Mouse (Mus musculus): ENCODE results near the gene Agtr1a.

The Agtr1a gene

GRCm38 (mm10) chr13:30364097-30364625, 27.9 kb downstream of the Agtr1a start:
- peak; percentile 67 for DNase-seq

GRCm38 (mm10) chr13:30364780-30365179, 28.5 kb downstream of the Agtr1a start:
- peak; percentile 66 for DNase-seq

GRCm38 (mm10) chr13:30365378-30365777, 29.1 kb downstream of the Agtr1a start:
- peak; percentile 85 for DNase-seq

GRCm38 (mm10) chr13:30368116-30368515, 31.9 kb downstream of the Agtr1a start:
- DNase-seq, result peak; percentile 76

GRCm38 (mm10) chr13:30368746-30369145, 32.5 kb downstream of the Agtr1a start:
- peak; percentile 52 for DNase-seq

GRCm38 (mm10) chr13:30378868-30379267, 42.6 kb downstream of the Agtr1a start:
- peak; percentile 74 for DNase-seq

GRCm38 (mm10) chr13:30385183-30385582, 48.9 kb downstream of the Agtr1a start:
- DNase-seq, result peak; percentile 10

GRCm38 (mm10) chr13:30394123-30394522, 57.9 kb downstream of the Agtr1a start:
- no peak for DNase-seq

- peak; percentile 92 for DNase-seq
These were observed 60.2 kb downstream of the Agtr1a start for GRCm38 (mm10) chr13:30396431-30396830.

GRCm38 (mm10) chr13:30398852-30399251, 62.6 kb downstream of the Agtr1a start:
- no peak for DNase-seq

GRCm38 (mm10) chr13:30400621-30401020, 64.4 kb downstream of the Agtr1a start:
- no peak for DNase-seq

- DNase-seq, result no peak
These were observed 67.6 kb downstream of the Agtr1a start for GRCm38 (mm10) chr13:30403874-30404273.

GRCm38 (mm10) chr13:30418611-30419010, 82.4 kb downstream of the Agtr1a start:
- peak; percentile 91 for DNase-seq

GRCm38 (mm10) chr13:30427008-30427407, 90.8 kb downstream of the Agtr1a start:
- DNase-seq, result peak; percentile 94

GRCm38 (mm10) chr13:30427436-30427835, 91.2 kb downstream of the Agtr1a start:
- DNase-seq, result peak; percentile 65
